Mouse (Mus musculus): ENCODE measurements around the gene Samsn1. TPM values are rescaled to one million over a fixed set of nuclear protein-coding genes. Genes with fewer than 3 reads are reported as not detected.
"Not testable (repeated sequence)": the region's sequence is repeated elsewhere in the genome, so short reads cannot be mapped to it uniquely, and the experiment has no call there.

Samsn1 gene
- total RNA-seq, 2 experiments from 2014 or later: 26.9 to 44.3 TPM

DNA sequence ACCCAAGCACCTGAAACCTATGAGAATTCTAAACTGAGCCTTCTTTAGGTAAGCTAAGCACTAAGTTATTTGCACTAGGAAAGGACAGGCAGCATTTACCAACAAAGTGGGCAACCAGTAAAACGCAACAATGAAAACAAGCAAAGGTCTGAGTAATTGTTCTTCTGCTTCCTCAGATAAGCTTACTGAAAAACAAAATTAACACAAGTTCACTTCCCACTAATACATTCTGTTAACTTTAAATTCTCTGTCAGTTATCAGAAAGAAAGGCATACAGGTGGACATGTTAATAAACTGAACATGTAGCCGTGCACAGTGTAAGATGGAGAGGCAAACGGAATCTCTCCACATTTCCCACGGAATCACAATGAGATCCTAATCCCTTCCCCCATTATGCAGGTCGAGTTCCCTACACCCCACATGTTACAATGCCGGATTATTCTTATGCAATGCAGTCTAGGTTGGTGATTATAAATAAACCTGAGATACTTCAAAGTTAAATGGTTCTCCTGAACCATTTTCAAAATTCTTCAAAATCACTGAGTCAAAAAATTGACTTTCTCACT, 132.9 kb downstream of the Samsn1 start:
- no peak for ATAC-seq (replicated peaks; ENCODE audit: low FRiP score, poor library complexity, severe bottlenecking)

DNA sequence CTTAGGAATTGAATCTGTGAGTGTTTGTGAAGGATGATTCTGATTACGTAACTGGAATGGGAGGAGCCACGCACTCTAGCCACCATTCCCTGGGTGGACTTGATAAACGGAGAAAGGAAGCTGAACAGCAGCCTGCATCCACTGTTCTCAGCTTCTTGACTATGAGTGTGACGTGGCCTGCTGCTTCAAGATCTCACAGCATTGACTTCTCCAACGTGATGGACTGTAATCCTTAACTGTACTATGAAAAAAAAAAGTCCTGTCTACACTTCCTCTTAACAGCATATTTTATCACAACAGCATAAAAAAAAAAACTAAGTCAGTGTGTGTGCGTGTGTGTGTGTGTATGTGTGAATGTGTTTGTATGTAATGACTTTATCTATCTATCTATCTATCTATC, 134.9 kb downstream of the Samsn1 start:
- peak; percentile 71; the same call in 1 of the 2 replicates for ATAC-seq (replicated peaks; ENCODE audit: low FRiP score, poor library complexity, severe bottlenecking)

DNA sequence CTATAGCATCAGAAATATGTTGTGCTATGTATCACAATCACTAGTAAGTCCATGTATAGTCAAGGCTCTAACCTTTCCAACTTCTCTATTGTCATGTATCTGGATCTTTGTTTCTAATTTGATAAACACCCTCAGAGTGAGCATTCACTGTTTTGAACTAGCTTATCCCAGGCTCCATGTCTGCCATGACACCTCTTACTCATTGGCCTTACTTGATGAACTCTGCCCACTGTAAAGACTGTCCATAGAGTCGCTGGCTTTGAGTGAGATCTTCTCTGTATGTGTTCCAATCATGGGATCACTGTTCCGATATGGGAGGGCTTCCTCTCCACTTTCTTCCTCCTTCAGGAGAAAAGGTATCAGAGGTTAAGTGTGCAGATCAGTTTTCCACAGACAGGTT, 143.2 kb downstream of the Samsn1 start:
- ATAC-seq (replicated peaks; ENCODE audit: low FRiP score, poor library complexity, severe bottlenecking): no peak

DNA sequence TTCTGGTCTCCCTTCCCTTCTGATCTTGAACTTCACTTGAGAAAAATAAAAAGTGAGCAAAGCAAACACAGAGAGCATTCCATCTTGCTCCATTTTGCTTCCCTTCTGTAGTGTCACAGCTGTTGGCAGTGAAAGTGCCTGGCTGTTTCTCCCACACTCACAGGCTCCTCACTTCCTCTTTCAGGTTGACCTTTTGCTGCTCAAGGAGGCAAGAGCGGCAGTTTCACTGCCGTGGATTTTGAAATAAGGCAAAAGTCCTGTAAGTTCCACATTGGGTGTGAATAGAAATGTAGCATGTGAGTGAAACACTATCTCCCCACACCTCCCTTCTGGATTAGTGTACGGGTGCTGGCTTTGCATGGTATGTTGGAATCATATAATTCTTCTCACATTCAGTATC, 144.9 kb downstream of the Samsn1 start:
- ATAC-seq (replicated peaks; ENCODE audit: low FRiP score, poor library complexity, severe bottlenecking): no peak; the same call in 1 of the 2 replicates

DNA sequence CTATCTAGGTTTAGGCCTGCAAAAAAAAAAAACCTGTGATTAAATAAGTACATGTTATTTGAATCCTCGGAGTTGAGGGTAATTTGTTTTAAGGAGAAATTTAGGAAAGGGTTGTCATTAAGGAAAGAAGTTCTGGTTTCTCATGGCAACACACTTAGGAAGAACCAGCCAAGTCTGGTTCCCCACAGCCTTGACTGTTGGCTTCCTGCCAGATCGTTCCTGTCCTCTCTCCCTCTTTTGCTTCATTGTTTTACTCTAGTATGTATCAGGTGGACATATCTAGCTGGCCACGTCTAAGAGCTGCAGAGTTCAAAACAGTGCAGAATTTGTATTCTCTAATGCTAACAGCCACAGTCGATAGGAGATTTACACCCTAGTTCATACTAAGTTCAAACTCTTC, 146.2 kb downstream of the Samsn1 start:
- no peak for ATAC-seq (replicated peaks; ENCODE audit: low FRiP score, poor library complexity, severe bottlenecking)

GRCm38 (mm10) chr16:75874508-75874907, 147.6 kb downstream of the Samsn1 start:
- no peak for ATAC-seq (replicated peaks; ENCODE audit: low FRiP score, poor library complexity, severe bottlenecking)

- no peak for ATAC-seq (replicated peaks; ENCODE audit: low FRiP score, poor library complexity, severe bottlenecking)
Observed at GRCm38 (mm10) chr16:75872241-75872640, 149.8 kb downstream of the Samsn1 start.

- no peak for ATAC-seq (replicated peaks; ENCODE audit: low FRiP score, poor library complexity, severe bottlenecking)
Observed at GRCm38 (mm10) chr16:75867400-75867799, 154.7 kb downstream of the Samsn1 start.

- ATAC-seq (replicated peaks; ENCODE audit: low FRiP score, poor library complexity, severe bottlenecking): no peak
Observed at GRCm38 (mm10) chr16:75865505-75865904, 156.6 kb downstream of the Samsn1 start.

DNA sequence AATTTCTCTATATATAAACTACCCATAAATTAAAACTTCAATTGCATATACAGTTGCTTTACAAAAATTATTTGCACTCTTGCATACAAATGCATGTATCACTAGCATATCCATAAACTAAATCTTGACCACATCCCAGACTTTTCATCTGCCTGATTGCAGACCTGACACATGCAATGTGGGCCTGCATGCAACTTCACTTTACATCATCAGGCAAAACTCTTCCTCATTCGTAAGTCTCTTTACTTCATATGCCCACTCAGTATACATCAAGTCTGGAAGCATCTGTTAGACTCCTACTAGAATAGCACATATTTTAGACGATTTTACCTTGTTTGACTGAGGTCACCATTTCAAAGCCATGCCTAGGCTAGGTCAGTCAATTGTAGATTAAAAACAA, 157.4 kb downstream of the Samsn1 start:
- no peak for ATAC-seq (replicated peaks; ENCODE audit: low FRiP score, poor library complexity, severe bottlenecking)

DNA sequence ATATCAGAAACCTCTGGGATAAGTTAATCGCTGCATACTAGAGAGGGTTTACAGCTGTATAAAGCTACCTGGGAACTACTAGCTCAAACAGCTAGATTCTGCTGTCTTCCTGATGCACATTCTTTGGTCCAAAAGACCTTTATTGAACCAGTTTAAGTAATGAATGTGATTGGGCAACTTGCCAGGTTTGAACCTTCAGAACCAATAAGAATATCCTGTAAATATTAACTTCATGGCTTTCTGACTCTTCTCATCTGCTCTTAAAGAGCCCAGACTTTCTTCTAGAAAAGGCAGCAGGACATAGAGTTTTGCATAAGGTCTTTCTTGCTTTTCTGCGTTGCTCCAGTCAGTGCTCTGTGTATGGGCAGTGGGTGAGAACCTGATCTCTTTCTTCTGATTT, 165.7 kb downstream of the Samsn1 start:
- ATAC-seq (replicated peaks; ENCODE audit: low FRiP score, poor library complexity, severe bottlenecking): no peak

DNA sequence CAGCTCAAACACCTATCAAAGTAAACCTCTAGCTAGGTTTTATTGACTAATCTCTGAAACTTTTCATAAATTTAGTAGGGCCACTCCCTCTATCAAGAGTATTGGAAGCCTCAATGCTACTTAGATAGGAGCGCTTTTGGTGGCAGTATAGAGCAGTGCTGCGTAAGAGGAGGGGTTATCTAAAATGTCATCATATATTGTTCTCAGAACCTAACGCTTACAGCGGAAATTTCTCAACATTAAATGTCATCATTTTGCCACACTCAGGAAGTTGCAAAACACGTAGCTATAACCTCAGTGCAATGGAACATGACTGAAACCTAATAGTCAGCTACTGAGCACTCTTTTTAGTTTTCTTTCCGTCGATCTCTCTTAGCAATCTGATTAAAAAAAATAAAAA, 166.7 kb downstream of the Samsn1 start:
- ATAC-seq (replicated peaks; ENCODE audit: low FRiP score, poor library complexity, severe bottlenecking): peak; percentile 51; the same call in 1 of the 2 replicates

DNA sequence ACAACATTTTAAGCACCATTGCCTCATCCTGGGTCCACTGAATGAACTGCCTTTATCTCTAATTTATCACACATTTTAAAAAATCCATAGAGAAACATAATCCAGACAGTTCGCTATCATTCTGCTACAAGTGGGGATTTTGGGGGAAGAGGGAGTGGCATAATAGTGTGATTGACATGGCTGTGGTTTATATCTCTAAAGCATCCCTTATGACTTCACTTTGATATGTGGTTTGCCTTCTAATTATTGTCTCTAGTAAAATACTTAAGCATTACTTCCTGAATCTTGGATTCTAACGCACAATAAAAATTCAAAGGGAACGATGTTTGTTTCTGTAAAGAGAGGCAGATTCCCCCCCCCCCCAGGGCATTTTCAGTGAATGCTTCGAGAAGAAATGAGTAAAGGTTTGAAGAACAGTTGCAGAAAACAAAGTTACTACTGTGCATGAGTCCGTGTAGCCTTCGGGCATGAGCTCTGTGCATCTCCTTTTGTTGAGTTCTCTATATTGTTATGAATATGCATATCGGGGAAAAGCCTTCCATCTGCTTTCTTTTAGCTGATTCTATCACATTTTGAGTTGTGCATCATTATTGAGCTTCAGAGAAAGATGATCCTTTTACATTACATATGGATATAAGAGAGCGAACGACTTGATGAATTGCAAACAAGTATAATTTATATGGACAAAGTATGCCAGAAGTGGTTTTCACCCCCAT, 168.4 kb downstream of the Samsn1 start:
- no peak for ATAC-seq (replicated peaks; ENCODE audit: low FRiP score, poor library complexity, severe bottlenecking)

GRCm38 (mm10) chr16:75852485-75852884, 169.6 kb downstream of the Samsn1 start:
- no peak for ATAC-seq (replicated peaks; ENCODE audit: low FRiP score, poor library complexity, severe bottlenecking)

DNA sequence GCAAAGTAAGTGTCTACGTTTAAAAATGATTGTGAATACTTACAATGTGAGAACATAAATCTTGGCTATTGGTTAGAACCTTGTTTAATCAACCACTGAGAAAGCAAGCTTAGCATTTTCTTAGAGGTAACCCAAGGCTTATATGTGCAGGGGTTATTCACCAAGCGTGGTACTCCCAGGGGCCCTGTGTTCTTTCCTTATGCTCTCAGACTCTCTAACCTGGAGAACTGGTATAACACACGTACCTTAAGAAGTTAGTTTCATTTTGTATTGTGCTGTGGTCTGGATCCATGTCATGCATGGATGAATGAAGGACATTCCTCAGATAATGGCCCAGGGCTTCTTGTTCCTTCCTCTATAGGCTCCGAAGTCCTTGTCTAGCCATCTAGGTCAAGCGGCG, 173.0 kb downstream of the Samsn1 start:
- ATAC-seq (replicated peaks; ENCODE audit: low FRiP score, poor library complexity, severe bottlenecking): no peak

DNA sequence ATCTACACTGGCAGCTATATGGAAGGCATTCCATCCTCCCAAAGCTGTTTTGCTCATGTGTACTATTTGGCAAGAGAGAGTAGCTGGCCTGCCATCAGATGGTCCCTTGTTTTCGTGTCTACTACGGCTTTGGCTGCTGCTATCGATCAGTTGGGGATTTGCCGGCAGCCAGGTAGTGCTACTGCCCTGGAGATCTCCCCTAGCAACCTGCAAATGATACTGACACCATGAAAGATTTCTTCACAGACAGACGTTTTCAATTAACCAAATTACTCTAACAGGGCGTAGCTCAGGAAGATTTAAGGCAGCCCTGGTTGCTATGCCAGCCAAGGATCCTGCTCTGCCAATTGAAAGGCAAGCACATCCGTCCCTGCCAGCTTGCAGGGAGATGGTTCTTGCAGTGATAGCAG, 178.4 kb downstream of the Samsn1 start:
- no peak for ATAC-seq (replicated peaks; ENCODE audit: low FRiP score, poor library complexity, severe bottlenecking)

- ATAC-seq (replicated peaks; ENCODE audit: low FRiP score, poor library complexity, severe bottlenecking): no peak
Observed at GRCm38 (mm10) chr16:75843031-75843430, 179.1 kb downstream of the Samsn1 start.

DNA sequence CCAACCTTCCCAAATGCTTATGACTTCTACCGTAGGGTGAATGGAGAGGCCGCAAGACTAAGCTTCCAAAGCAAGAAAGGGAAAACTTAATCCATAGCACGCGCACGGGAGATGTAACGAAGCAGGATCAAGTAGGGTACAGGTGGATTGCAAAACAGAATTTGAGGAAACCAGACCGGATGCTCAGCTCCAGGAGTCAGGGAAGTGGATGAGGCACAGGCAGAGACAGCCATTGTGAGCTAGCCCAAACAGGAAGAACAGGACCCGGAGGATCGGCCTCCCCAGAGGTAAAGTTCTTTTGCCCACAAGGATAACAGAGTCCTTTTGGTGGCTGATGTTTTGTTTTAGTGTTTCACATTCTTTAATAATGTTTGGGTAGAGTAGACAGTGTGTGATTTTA, 179.5 kb downstream of the Samsn1 start:
- ATAC-seq (replicated peaks; ENCODE audit: low FRiP score, poor library complexity, severe bottlenecking): no peak

GRCm38 (mm10) chr16:75837728-75838451, 184.2 kb downstream of the Samsn1 start:
- peak; percentile 91 for ATAC-seq (replicated peaks; ENCODE audit: low FRiP score, poor library complexity, severe bottlenecking)

DNA sequence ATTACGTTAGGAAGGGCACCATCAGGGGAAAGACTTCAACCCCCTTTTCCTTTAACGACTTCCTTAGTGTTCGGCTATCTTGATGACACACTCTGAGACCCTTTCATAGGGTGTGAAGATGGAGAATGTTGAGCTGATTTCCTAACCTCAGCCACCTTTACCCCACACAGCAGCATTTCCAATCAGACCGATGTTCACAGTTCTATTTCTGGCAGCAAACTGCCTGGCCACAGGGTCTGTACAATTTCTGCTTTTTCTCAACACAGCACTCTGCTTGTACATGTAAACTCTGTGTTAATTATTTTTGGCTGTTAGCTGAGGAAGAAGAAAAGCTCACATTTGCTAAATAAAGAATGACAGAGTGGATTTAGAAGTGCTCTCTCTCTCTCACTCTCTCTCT, 190.7 kb downstream of the Samsn1 start:
- no peak for ATAC-seq (replicated peaks; ENCODE audit: low FRiP score, poor library complexity, severe bottlenecking)

DNA sequence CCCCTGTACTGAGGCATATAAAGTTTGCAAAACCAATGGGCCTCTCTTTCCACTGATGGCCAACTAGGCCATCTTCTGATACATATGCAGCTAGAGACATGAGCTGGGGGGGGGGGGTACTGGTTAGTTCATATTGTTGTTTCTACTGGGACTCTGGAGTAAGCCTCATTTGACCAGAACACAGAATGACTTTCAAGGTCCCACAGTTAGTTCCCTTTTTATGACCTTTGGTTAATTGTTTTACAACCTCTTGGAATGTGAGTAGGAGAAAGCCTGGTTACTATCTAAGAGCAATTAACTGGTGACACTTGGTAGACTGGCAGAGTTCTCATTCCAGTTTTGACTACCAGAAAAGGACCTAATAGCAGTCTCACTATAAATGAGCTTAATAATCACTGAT, 195.1 kb downstream of the Samsn1 start:
- ATAC-seq (replicated peaks; ENCODE audit: low FRiP score, poor library complexity, severe bottlenecking): not testable (repeated sequence)
